Mouse (Mus musculus): Measurements from ENCODE around the gene Fras1. TPM values are rescaled to one million over a fixed set of nuclear protein-coding genes. Genes with fewer than 3 reads are reported as not detected.

Fras1 gene
- polyA plus RNA-seq, 1 experiment from 2014 or later, result 13.8 TPM

- H3K36me3 ChIP-seq (ENCODE audit: control insufficient read depth, insufficient read depth, low read length), result no peaks in the 10 kb centered on the region
- WGBS, result 20% methylated on average over 2 of the region's 2 CpGs
- H3K27me3 ChIP-seq (replicated peaks; ENCODE audit: control insufficient read depth, insufficient read depth, low read length), result no peaks in the 10 kb centered on the region
- DNase-seq (ENCODE audit: low spot score) (no peak), ATAC-seq (replicated peaks; ENCODE audit: low FRiP score) (no peak)
- no peak overlapping the region for H3K4me3 ChIP-seq (ENCODE audit: low read depth, low read length)
- no peaks in the 10 kb centered on the region for H3K4me1 ChIP-seq (replicated peaks; ENCODE audit: control insufficient read depth, insufficient read depth, low read length)
- no peak overlapping the region for H3K4me2 ChIP-seq
- H3K9me3 ChIP-seq (ENCODE audit: control insufficient read depth, low read length), result no peaks in the 10 kb centered on the region
- H3K9ac ChIP-seq (ENCODE audit: low read depth, low read length), result no peak overlapping the region
- H3K27ac ChIP-seq (ENCODE audit: low read depth, low read length), result no peak overlapping the region
These were observed 303.7 kb downstream of the Fras1 start for GRCm38 (mm10) chr5:96677498-96677897.

- no peak overlapping the region for H3K4me2 ChIP-seq
- H3K27me3 ChIP-seq (replicated peaks; ENCODE audit: control insufficient read depth, insufficient read depth, low read length), result no peaks in the 10 kb centered on the region
- H3K4me3 ChIP-seq (ENCODE audit: low read depth, low read length), result no peak overlapping the region
- no peaks in the 10 kb centered on the region for H3K4me1 ChIP-seq (replicated peaks; ENCODE audit: control insufficient read depth, insufficient read depth, low read length)
- ATAC-seq (replicated peaks; ENCODE audit: low FRiP score) (no peak), DNase-seq (ENCODE audit: low spot score) (no peak)
- H3K9me3 ChIP-seq (ENCODE audit: control insufficient read depth, low read length), result no peaks in the 10 kb centered on the region
- 57% methylated on average over 3 of the region's 3 CpGs for WGBS
- H3K27ac ChIP-seq (ENCODE audit: low read depth, low read length), result no peak overlapping the region
- no peaks in the 10 kb centered on the region for H3K36me3 ChIP-seq (ENCODE audit: control insufficient read depth, insufficient read depth, low read length)
- H3K9ac ChIP-seq (ENCODE audit: low read depth, low read length), result no peak overlapping the region
These were observed 307.3 kb downstream of the Fras1 start for GRCm38 (mm10) chr5:96681085-96681484.

- no peaks in the 10 kb centered on the region for H3K9me3 ChIP-seq (ENCODE audit: control insufficient read depth, low read length)
- DNase-seq (ENCODE audit: low spot score), result no peak
These were observed 309.0 kb downstream of the Fras1 start for GRCm38 (mm10) chr5:96682777-96683176.

GRCm38 (mm10) chr5:96688885-96689284 is 315.1 kb downstream of the Fras1 start:
- no peaks in the 10 kb centered on the region for H3K27me3 ChIP-seq (replicated peaks; ENCODE audit: control insufficient read depth, insufficient read depth, low read length)
- DNase-seq (ENCODE audit: low spot score), result no peak
- no peak overlapping the region for H3K27ac ChIP-seq (ENCODE audit: low read depth, low read length)
- WGBS, result 83% methylated on average over 2 of the region's 2 CpGs
- H3K9ac ChIP-seq (ENCODE audit: low read depth, low read length), result no peak overlapping the region
- no peaks in the 10 kb centered on the region for H3K9me3 ChIP-seq (ENCODE audit: control insufficient read depth, low read length)
- no peaks in the 10 kb centered on the region for H3K36me3 ChIP-seq (ENCODE audit: control insufficient read depth, insufficient read depth, low read length)
- no peak overlapping the region for H3K4me3 ChIP-seq (ENCODE audit: low read depth, low read length)
- H3K4me1 ChIP-seq (replicated peaks; ENCODE audit: control insufficient read depth, insufficient read depth, low read length), result no peaks in the 10 kb centered on the region
- ATAC-seq (replicated peaks; ENCODE audit: low FRiP score), result no peak
- H3K4me2 ChIP-seq, result no peak overlapping the region

More at GRCm38 (mm10) chr5:96682777-96683176, 309.0 kb downstream of the Fras1 start:
- Histone ChIP-seq H3K9ac (ENCODE audit: low read depth, low read length) (no peak overlapping the region), H3K36me3 (ENCODE audit: control insufficient read depth, insufficient read depth, low read length) (no peaks in the 10 kb centered on the region), H3K27ac (ENCODE audit: low read depth, low read length) (no peak overlapping the region), H3K4me3 (ENCODE audit: low read depth, low read length) (no peak overlapping the region), H3K4me2 (no peak overlapping the region), H3K4me1 (replicated peaks; ENCODE audit: control insufficient read depth, insufficient read depth, low read length) (no peaks in the 10 kb centered on the region), H3K27me3 (replicated peaks; ENCODE audit: control insufficient read depth, insufficient read depth, low read length) (no peaks in the 10 kb centered on the region)
- WGBS, result 69% methylated on average over 2 of the region's 2 CpGs
- ATAC-seq (replicated peaks; ENCODE audit: low FRiP score), result no peak

GRCm38 (mm10) chr5:96698972-96699371 is 325.2 kb downstream of the Fras1 start:
- Histone ChIP-seq H3K9ac (ENCODE audit: low read depth, low read length) (no peak overlapping the region), H3K4me3 (ENCODE audit: low read depth, low read length) (no peak overlapping the region), H3K4me1 (replicated peaks; ENCODE audit: control insufficient read depth, insufficient read depth, low read length) (no peaks in the 10 kb centered on the region), H3K9me3 (ENCODE audit: control insufficient read depth, low read length) (no peaks in the 10 kb centered on the region), H3K36me3 (ENCODE audit: control insufficient read depth, insufficient read depth, low read length) (no peaks in the 10 kb centered on the region), H3K27ac (ENCODE audit: low read depth, low read length) (no peak overlapping the region), H3K27me3 (replicated peaks; ENCODE audit: control insufficient read depth, insufficient read depth, low read length) (no peaks in the 10 kb centered on the region), H3K4me2 (no peak overlapping the region)
- no peak for DNase-seq (ENCODE audit: low spot score)
- WGBS, result 82% methylated on average over 8 of the region's 8 CpGs
- no peak for ATAC-seq (replicated peaks; ENCODE audit: low FRiP score)

- Histone ChIP-seq H3K36me3 (ENCODE audit: control insufficient read depth, insufficient read depth, low read length) (no peaks in the 10 kb centered on the region), H3K4me1 (replicated peaks; ENCODE audit: control insufficient read depth, insufficient read depth, low read length) (no peaks in the 10 kb centered on the region), H3K4me3 (ENCODE audit: low read depth, low read length) (no peak overlapping the region), H3K27ac (ENCODE audit: low read depth, low read length) (no peak overlapping the region), H3K4me2 (no peak overlapping the region), H3K9ac (ENCODE audit: low read depth, low read length) (no peak overlapping the region), H3K9me3 (ENCODE audit: control insufficient read depth, low read length) (no peaks in the 10 kb centered on the region), H3K27me3 (replicated peaks; ENCODE audit: control insufficient read depth, insufficient read depth, low read length) (no peaks in the 10 kb centered on the region)
- no peak for DNase-seq (ENCODE audit: low spot score)
- no peak for ATAC-seq (replicated peaks; ENCODE audit: low FRiP score)
- 65% methylated on average over 22 of the region's 22 CpGs for WGBS
These were observed 329.2 kb downstream of the Fras1 start for GRCm38 (mm10) chr5:96702706-96703625.

GRCm38 (mm10) chr5:96708515-96708914 is 334.8 kb downstream of the Fras1 start:
- Histone ChIP-seq H3K4me1 (replicated peaks; ENCODE audit: control insufficient read depth, insufficient read depth, low read length) (no peaks in the 10 kb centered on the region; the same call in 1 of the 2 replicates), H3K9me3 (ENCODE audit: control insufficient read depth, low read length) (no peaks in the 10 kb centered on the region), H3K36me3 (ENCODE audit: control insufficient read depth, insufficient read depth, low read length) (no peaks in the 10 kb centered on the region), H3K27me3 (replicated peaks; ENCODE audit: control insufficient read depth, insufficient read depth, low read length) (no peaks in the 10 kb centered on the region), H3K9ac (ENCODE audit: low read depth, low read length) (no peak overlapping the region), H3K4me3 (ENCODE audit: low read depth, low read length) (no peak overlapping the region), H3K4me2 (no peak overlapping the region), H3K27ac (ENCODE audit: low read depth, low read length) (no peak overlapping the region)
- 76% methylated on average over 10 of the region's 10 CpGs for WGBS
- no peak for ATAC-seq (replicated peaks; ENCODE audit: low FRiP score)
- DNase-seq (ENCODE audit: low spot score), result no peak

- Histone ChIP-seq H3K9me3 (ENCODE audit: control insufficient read depth, low read length) (no peaks in the 10 kb centered on the region), H3K9ac (ENCODE audit: low read depth, low read length) (no peak overlapping the region), H3K4me2 (no peak overlapping the region), H3K4me3 (ENCODE audit: low read depth, low read length) (no peak overlapping the region), H3K27me3 (replicated peaks; ENCODE audit: control insufficient read depth, insufficient read depth, low read length) (no peaks in the 10 kb centered on the region), H3K4me1 (replicated peaks; ENCODE audit: control insufficient read depth, insufficient read depth, low read length) (no peaks in the 10 kb centered on the region; the same call in 1 of the 2 replicates), H3K36me3 (ENCODE audit: control insufficient read depth, insufficient read depth, low read length) (no peaks in the 10 kb centered on the region), H3K27ac (ENCODE audit: low read depth, low read length) (no peak overlapping the region)
- DNase-seq (ENCODE audit: low spot score) (no peak), ATAC-seq (replicated peaks; ENCODE audit: low FRiP score) (no peak)
- WGBS, result 66% methylated on average over 12 of the region's 12 CpGs
These were observed 338.4 kb downstream of the Fras1 start for GRCm38 (mm10) chr5:96712089-96712684.
